Mouse (Mus musculus) adipose tissue, adult 10 weeks (tissue): ENCODE results near the gene Xrn2. TPM values are rescaled to one million over a fixed set of nuclear protein-coding genes. Genes with fewer than 3 reads are reported as not detected.

ENCODE experiments used
- polyA plus RNA-seq: library from polyadenylated mRNA; stranded (reverse); fragments of 350-450 nt; fragmentation: Illumina TruSeq; extraction: RNeasy Lipid Tissue Mini Kit (QIAGEN cat#74804); gene quantifications from one replicate; pipeline ENCODE4 v1.2.3, GENCODE M21; 2014; ENCODE audit warnings: low read depth, low replicate concordance

Gene Xrn2
- polyA plus RNA-seq = 35.3 TPM

GRCm38 (mm10) chr2:147012623-147013184, at the start of gene Xrn2:
TSS of gene Xrn2 (plus strand) at chr2:147012996.

GRCm38 (mm10) chr2:147085072-147085870, 72.5 kb downstream of the Xrn2 start, which contains the start of gene Nkx2-4:
TSS of gene Nkx2-4 (minus strand) at chr2:147085445.

Other genes with a start within 250 kb of the Xrn2 start
- gene Kiz, start 157.1 kb upstream of the Xrn2 start, polyA plus RNA-seq = 36.7 TPM
- gene Nkx2-4, start 72.4 kb downstream of the Xrn2 start, polyA plus RNA-seq = not detected
- not detected for gene Nkx2-2, start 181.2 kb downstream of the Xrn2 start, polyA plus RNA-seq